Mouse (Mus musculus) cerebellum, adult 2 months (tissue): ENCODE measurements around the gene Lama1.

Experiments
- CTCF ChIP-seq: fragments of 200-500 bp; IDR thresholded peaks from 2 replicates; pipeline ENCODE4 v1.5.1; 2011; ENCODE audit warnings: low read depth, mild to moderate bottlenecking, control low read depth, low read length, moderate library complexity, borderline replicate concordance; ENCODE audit not compliant: insufficient read depth
- POLR2A ChIP-seq: fragments of 200-500 bp; IDR thresholded peaks from 2 replicates; pipeline ENCODE4 v1.6.1; 2011; ENCODE audit warnings: low read length, control low read depth, borderline replicate concordance; ENCODE audit not compliant: insufficient read depth

- no peak for TF ChIP-seq CTCF
- no peak for TF ChIP-seq POLR2A
Measured at GRCm38 (mm10) chr17:67697461-67697891, 417 bp downstream of the Lama1 start.
